Mouse (Mus musculus): ENCODE measurements around the gene Peg10.
A peak's percentile ranks its signal among the peaks of the same experiment; 100 is the strongest.
"Not testable (repeated sequence)": the region's sequence is repeated elsewhere in the genome, so short reads cannot be mapped to it uniquely, and the experiment has no call there.

Peg10 gene

DNA sequence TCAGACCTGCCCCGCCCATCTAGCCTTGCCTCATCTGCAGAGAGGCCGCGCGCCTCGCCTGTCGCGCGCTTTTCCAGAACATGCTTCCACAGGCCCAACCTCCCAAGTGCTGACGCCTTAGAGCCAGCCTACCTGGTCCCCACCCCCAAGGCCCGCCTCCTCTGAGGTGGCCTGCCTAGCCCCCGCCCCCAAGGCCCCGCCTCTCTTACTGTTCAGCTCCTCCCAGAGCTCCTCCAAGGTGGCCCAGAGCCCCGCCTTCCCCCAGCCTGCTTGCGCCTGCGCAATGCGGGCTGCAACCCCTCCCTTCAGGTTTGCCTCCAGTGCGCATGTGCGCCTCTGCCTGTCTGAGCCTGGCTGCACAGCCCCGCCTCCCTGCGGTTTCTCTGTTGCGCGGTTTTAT lies 2.0 kb downstream of the Peg10 start:
- DNase-seq (ENCODE audit: low spot score) = peak; percentile 85

DNA sequence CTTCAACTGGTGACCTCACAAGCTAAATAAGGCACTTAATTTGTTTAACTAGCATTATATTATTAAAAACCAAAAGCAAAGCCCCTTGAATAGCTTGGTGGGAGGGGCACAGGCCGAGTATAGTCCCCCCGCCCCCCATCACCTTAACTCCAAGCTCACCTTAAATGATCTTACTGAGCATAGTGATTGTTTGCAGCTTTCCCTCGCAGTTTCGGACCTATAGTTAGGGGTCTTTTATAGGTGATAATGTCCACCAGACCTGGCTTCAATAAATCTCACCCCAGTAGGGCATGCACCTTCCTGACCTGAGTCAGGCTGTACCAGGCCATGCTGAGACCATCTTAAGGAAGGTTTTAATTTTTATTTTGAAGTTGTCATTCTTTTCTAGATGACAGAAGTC lies 4.2 kb downstream of the Peg10 start:
- DNase-seq (ENCODE audit: low spot score) = no peak

DNA sequence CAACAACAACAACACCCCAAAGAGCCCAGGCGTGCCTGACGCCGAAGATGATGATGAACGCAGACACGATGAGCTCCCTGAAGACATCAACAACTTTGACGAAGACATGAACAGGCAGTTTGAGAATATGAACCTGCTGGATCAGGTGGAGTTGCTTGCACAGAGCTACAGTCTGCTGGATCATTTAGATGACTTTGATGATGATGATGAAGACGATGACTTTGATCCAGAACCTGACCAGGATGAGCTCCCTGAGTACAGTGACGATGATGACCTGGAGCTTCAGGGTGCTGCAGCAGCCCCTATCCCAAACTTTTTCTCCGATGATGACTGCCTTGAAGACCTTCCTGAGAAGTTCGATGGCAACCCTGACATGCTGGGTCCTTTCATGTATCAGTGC lies 7.2 kb downstream of the Peg10 start:
- DNase-seq (ENCODE audit: low spot score) = no peak

DNA sequence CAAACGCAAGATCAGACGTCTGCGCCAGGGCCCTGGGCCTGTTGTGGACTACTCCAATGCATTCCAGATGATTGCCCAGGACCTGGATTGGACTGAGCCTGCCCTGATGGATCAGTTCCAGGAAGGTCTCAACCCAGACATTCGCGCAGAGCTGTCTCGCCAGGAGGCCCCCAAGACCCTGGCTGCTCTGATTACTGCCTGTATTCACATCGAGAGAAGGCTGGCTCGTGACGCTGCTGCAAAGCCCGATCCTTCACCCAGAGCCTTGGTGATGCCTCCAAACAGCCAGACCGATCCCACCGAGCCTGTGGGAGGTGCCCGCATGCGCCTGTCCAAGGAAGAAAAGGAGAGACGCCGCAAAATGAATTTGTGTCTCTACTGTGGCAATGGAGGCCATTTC lies 7.8 kb downstream of the Peg10 start:
- DNase-seq (ENCODE audit: low spot score) = no peak

DNA sequence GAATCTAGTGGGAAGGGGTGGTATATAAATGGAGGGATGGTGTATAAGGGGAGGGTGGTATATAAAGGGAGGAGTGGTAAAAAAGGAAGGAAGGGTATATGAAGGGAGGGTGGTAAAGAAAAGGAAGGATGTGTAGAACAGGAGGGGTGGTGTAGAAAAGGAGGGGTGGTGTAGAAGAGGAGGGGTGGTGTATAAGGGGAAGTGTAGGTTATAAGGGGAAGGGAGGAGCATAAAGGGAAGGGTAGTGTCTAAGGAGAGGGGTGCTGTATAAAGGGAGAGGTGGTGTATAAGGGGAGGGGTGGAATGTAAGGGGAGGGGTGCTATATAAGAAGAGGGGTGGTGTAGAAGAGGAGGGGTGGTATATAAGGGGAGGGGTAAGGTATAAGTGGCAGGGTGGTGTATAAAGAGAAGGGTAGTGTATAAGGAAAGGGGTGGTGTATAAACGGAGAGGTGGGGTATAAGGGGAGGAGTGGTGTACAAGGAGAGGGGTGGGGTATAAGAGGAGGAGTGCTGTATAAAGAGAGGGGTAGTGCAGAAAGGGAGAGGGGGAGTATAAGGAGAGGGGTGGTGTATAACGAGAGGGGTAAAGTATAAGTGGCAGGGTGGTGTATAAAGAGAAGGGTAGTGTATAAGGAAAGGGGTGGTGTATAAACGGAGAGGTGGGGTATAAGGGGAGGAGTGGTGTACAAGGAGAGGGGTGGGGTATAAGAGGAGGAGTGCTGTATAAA lies 14.5 kb downstream of the Peg10 start:
- not testable (repeated sequence) for DNase-seq (ENCODE audit: low spot score)

DNA sequence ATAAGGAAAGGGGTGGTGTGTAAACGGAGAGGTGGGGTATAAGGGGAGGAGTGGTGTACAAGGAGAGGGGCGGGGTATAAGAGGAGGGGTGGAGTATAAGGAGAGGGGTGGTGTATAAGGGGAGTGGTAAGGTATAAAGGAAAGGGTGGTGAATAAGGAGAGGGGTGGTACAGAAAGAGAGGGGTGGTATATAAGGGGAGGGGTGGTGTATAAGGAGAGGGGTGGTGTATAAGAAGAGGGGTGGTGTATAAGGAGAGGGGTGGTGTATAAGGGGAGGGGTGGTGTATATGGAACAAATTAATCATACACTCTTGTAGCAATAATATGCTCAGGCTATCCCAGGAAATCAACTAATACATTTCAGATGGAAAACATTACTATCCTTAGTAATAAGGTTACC lies 15.1 kb downstream of the Peg10 start:
- DNase-seq (ENCODE audit: low spot score) = no peak

DNA sequence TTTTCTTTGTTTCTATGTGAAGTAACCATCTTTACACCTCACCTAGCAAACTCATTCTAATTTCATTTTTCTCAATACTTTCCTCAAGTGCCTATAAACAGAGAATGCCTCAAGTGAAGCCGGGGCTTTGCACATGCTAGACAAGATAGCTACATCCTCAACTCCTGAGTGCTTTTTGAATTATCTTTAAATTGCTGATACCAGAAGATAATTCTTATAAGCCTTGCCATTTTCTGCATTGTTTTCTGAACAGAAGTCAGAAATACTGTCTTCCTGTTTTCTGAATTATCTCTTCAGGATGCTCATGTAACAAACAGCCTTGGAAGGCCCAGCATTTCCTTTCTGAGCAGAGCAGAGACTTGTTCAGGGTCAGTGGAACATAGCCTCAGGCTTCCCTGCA lies 49.2 kb downstream of the Peg10 start:
- no peak for DNase-seq (ENCODE audit: low spot score)

DNA sequence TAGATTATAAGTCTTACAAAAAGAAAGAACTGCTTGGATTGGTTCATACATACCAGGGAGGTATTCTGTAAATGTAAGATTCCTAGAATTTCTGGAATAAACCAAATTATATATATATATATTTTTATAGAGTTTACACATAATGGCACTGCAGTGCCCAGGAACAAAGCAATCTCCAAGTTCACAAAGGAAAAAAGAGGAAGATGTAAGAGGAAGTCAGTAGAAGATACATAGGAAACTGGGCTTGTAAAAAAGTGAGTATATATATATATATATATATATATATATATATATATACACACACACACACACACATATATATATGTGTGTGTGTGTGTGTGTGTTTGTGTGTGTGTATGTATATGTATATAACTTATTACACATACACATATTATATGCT lies 50.2 kb downstream of the Peg10 start:
- not testable (repeated sequence) for DNase-seq (ENCODE audit: low spot score)

DNA sequence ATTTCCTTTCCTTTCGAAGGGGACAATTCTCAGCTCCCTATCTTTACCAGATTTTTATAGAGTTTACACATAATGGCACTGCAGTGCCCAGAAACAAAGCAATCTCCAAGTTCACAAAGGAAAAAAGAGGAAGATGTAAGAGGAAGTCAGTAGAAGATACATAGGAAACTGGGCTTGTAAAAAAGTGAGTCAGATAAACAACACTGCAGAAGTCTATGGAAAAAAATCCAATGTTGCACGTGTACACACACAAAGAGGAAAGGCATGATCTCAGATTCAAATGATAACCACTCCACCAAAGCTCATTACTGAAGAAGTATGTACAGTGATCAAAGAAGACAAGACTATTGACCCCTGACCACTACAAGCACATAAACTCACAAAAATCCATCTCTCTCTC lies 51.3 kb downstream of the Peg10 start:
- no peak for DNase-seq (ENCODE audit: low spot score)

DNA sequence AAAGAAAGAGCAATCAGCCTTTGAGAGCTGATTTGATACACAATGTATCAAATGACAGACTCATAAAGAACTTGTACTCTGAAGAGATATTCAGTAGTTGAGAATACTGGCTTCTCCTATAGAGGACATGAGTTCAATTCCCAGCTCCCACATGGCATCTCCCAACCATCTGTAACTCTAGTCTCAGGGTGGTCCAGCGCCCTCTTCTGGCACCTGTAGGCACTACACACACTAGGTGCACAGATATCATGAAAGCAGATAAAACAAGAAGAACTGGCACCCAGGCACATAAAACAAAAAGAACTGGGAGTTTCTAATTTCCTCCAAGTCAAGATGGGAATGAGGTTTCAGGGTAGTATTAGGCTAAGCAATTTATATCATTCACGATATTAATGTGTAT lies 52.3 kb downstream of the Peg10 start:
- no peak for DNase-seq (ENCODE audit: low spot score)

DNA sequence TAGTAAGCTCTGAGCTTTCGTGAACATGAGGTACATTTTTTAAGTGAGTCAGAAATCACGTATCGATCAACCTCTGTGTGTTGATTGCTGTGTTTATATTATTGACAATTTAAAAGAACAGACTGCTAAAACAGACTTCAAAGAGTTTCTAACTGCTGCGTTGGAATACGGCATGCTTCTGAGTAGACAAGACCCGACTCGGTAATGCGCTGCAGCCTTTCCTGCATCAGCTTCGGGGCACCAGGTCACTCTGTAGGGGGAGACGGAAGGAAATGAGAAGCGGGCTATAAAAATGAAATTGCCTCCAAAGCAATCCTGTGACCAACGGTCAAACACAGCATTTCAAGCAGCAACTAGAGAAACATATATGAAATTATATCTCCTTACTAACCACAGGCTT lies 59.9 kb downstream of the Peg10 start:
- no peak for DNase-seq (ENCODE audit: low spot score)

Data from c-Kit-positive CD71-positive TER-119-positive erythroid progenitor cells, embryonic 14.5 days (primary cell).